Mouse (Mus musculus) inflammation-experienced regulatory T-cells (primary cell): ENCODE data around the gene Ndufb3. TPM values are rescaled to one million over a fixed set of nuclear protein-coding genes. Genes with fewer than 3 reads are reported as not detected.

ENCODE experiments used
- polyA plus RNA-seq, 2 experiments: library from polyadenylated mRNA; unstranded; fragments of 100-300 nt; shearing (Covaris generic); gene quantifications; one replicate each; pipeline ENCODE4 v1.2.1; 2017

The Ndufb3 gene
- polyA plus RNA-seq: 100 to 1,000 TPM; 112 TPM

GRCm38 (mm10) chr1:58586171-58586997, at the start of gene Ndufb3, which contains the start of gene Fam126b:
Gene Ndufb3, plus strand, starts transcription at chr1:58586384.
Gene Fam126b, minus strand, starts transcription at chr1:58586323.

Other genes starting within 250 kb of the Ndufb3 start
- 100 to 1,000 TPM; 325 to 394 TPM for gene Bzw1, start 193.5 kb upstream of the Ndufb3 start, polyA plus RNA-seq
- 100 to 1,000 TPM; 323 to 352 TPM for gene Clk1, start 162.3 kb upstream of the Ndufb3 start, polyA plus RNA-seq
- gene Nif3l1, start 141.2 kb upstream of the Ndufb3 start, polyA plus RNA-seq: 10 to 100 TPM; 29.0 to 35.6 TPM
- 10 to 100 TPM; 50.0 to 66.4 TPM for gene Ppil3, start 140.9 kb upstream of the Ndufb3 start, polyA plus RNA-seq
- 10 to 100 TPM; 24.6 to 32.0 TPM for gene Orc2, start 81.3 kb upstream of the Ndufb3 start, polyA plus RNA-seq
- gene Fam126b, start 61 bp upstream of the Ndufb3 start, polyA plus RNA-seq: 10 to 100 TPM in 1 of 2 experiments, 1 to 10 TPM in 1; 6.3 to 13.1 TPM
- gene Als2cr12, start 109.6 kb downstream of the Ndufb3 start, polyA plus RNA-seq: under 1 TPM; 0.13 to 0.67 TPM
- 100 to 1,000 TPM; 118 to 126 TPM for gene Cflar, start 125.1 kb downstream of the Ndufb3 start, polyA plus RNA-seq
- gene Casp8, start 209.0 kb downstream of the Ndufb3 start, polyA plus RNA-seq: 100 to 1,000 TPM; 194 to 207 TPM